Mouse (Mus musculus) C2C12 (cell line): Measurements from ENCODE around the gene Sycp3.

Experiments used
- CEBPB ChIP-seq: IDR thresholded peaks from one replicate; pipeline ENCODE4 v1.6.1; 2011; ENCODE audit warnings: low read depth, mild to moderate bottlenecking, control low read depth, moderate library complexity
- CTCF ChIP-seq: IDR thresholded peaks from one replicate; pipeline ENCODE4 v1.5.1; 2011; ENCODE audit not compliant: control insufficient read depth, insufficient read depth, insufficient read length
- FOSL1 ChIP-seq: IDR thresholded peaks from one replicate; pipeline ENCODE4 v1.8.0; 2011; ENCODE audit warnings: mild to moderate bottlenecking, low read length; ENCODE audit not compliant: poor library complexity, insufficient read depth, severe bottlenecking
- MAX ChIP-seq: IDR thresholded peaks from one replicate; pipeline ENCODE4 v1.6.1; 2011; ENCODE audit warnings: mild to moderate bottlenecking, control low read depth
- MYOD1 ChIP-seq: IDR thresholded peaks from one replicate; pipeline ENCODE4 v1.6.1; 2011; ENCODE audit warnings: low read depth; ENCODE audit not compliant: control insufficient read depth, insufficient read length
- MYOG ChIP-seq: IDR thresholded peaks from one replicate; pipeline ENCODE4 v1.6.1; 2011; ENCODE audit not compliant: control insufficient read depth, insufficient read length; ENCODE audit errors: extremely low read depth
- USF1 ChIP-seq: IDR thresholded peaks from one replicate; pipeline ENCODE4 v1.6.1; 2011; ENCODE audit warnings: low read depth, mild to moderate bottlenecking, control low read depth, moderate library complexity

DNA sequence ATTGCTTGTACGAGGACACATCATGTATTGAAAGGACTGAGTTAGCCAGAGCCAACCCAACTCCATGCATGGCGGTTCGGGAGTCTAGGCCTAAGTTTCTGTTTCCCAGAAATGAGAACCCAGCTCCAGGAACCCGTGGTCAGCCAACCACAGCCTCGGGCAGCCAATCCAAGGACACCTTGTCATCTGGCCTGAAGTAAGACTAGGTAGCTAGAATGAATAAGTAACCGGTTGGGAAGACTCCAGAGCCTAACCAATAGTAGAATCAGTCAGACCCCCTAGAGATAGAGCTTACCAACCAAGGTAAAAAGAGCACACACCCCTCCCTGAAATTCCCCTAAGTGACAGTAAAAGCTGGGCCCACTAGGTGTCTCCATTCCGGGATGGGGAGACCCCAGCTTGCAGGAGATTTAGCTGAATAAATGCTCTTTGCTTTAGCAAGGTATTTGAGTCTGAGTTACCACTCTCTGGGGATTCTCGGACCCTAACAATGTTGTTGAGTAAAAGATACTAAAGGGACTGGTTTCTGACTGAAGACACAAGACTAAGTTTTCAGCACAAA, 54.3 kb downstream of the Sycp3 start:
- no peak for TF ChIP-seq CTCF
- no peak for TF ChIP-seq MYOD1
- no peak for TF ChIP-seq MYOG
- TF ChIP-seq CEBPB = no peak
- no peak for TF ChIP-seq FOSL1
- no peak for TF ChIP-seq USF1
- TF ChIP-seq MAX = no peak
